Mouse (Mus musculus) MEL (cell line): Measurements from ENCODE around the gene Chpf. TPM values are rescaled to one million over a fixed set of nuclear protein-coding genes. Genes with fewer than 3 reads are reported as not detected.

ENCODE experiments used
- DNase-seq: peaks from one replicate; pipeline ENCODE4 v3.0.0; 2011; ENCODE audit warnings: low read depth, low spot score
- H3K27ac ChIP-seq: 2 replicates; pipeline ENCODE4 v1.5.1; 2012; ENCODE audit warnings: low read depth, mild to moderate bottlenecking, control low read depth, low read length, moderate library complexity; ENCODE audit not compliant: control insufficient read depth
- H3K27me3 ChIP-seq, 2 experiments: fragments of 150-350 bp in 1 of 2; sonication (generic) in 1 of 2; 2 replicates each; pipeline ENCODE4 v1.6.1; 2012; ENCODE audit warnings: low read length in 2 of 2, mild to moderate bottlenecking in 2 of 2, improper control_type of control experiment in 1 of 2, moderate library complexity in 1 of 2; ENCODE audit not compliant: insufficient read depth in 2 of 2, control insufficient read depth in 1 of 2
- H3K36me3 ChIP-seq, 2 experiments: 2 replicates each; pipeline ENCODE4 v1.6.1; 2012 to 2014; ENCODE audit warnings: low read length in 2 of 2, improper control_type of control experiment in 1 of 2, inconsistent platforms in 1 of 2, mild to moderate bottlenecking in 1 of 2; ENCODE audit not compliant: insufficient read depth in 2 of 2, control insufficient read depth in 1 of 2
- H3K4me1 ChIP-seq, 2 experiments: fragments of 150-350 bp in 1 of 2; sonication (generic) in 1 of 2; 2 replicates each; pipeline ENCODE4 v1.6.1; 2012; ENCODE audit warnings: low read length in 2 of 2, improper control_type of control experiment in 1 of 2, mild to moderate bottlenecking in 1 of 2; ENCODE audit not compliant: insufficient read depth in 2 of 2, control insufficient read depth in 1 of 2
- H3K4me3 ChIP-seq, 2 experiments: fragments of 150-350 bp in 1 of 2; sonication (generic) in 1 of 2; 2 replicates each; pipeline ENCODE4 v1.5.1; 2012; ENCODE audit warnings: low read depth in 2 of 2, low read length in 2 of 2, mild to moderate bottlenecking in 2 of 2, moderate library complexity in 2 of 2, control low read depth in 1 of 2, improper control_type of control experiment in 1 of 2; ENCODE audit not compliant: control insufficient read depth in 1 of 2, insufficient read depth in 1 of 2
- H3K79me2 ChIP-seq: 2 replicates; pipeline ENCODE4 v1.6.1; 2012; ENCODE audit warnings: mild to moderate bottlenecking, low read length, moderate library complexity; ENCODE audit not compliant: control insufficient read depth, poor library complexity, insufficient read depth
- H3K9ac ChIP-seq: 2 replicates; pipeline ENCODE4 v1.6.1; 2012; ENCODE audit warnings: low read depth, mild to moderate bottlenecking, control low read depth, low read length, moderate library complexity; ENCODE audit not compliant: control insufficient read depth, poor library complexity, severe bottlenecking
- H3K9me3 ChIP-seq: fragments of 150-350 bp; sonication (generic); replicated peaks from 2 replicates; pipeline ENCODE4 v1.6.1; 2012; ENCODE audit warnings: mild to moderate bottlenecking, low read length, improper control_type of control experiment, moderate library complexity; ENCODE audit not compliant: insufficient read depth
- BHLHE40 ChIP-seq: IDR thresholded peaks from 2 replicates; pipeline ENCODE4 v1.6.1; 2012; ENCODE audit warnings: low read depth, mild to moderate bottlenecking, inconsistent platforms, low read length, improper control_type of control experiment, borderline replicate concordance
- CHD1 ChIP-seq: IDR thresholded peaks from 2 replicates; pipeline ENCODE4 v1.6.1; 2012; ENCODE audit warnings: low read depth, mild to moderate bottlenecking, inconsistent platforms, low read length, improper control_type of control experiment
- CHD2 ChIP-seq: IDR thresholded peaks from 2 replicates; pipeline ENCODE4 v1.6.1; 2011; ENCODE audit warnings: low read length, improper control_type of control experiment
- CTCF ChIP-seq, 3 experiments: IDR thresholded peaks in 2 of 3; conservative IDR thresholded peaks in 1 of 3; 2 replicates each; pipeline ENCODE4 v1.5.1; 2011 to 2012; ENCODE audit warnings: low read length in 3 of 3, low read depth in 2 of 3, mild to moderate bottlenecking in 2 of 3, improper control_type of control experiment in 1 of 3, inconsistent platforms in 1 of 3, mixed read lengths in 1 of 3, moderate library complexity in 1 of 3; ENCODE audit not compliant: control insufficient read depth in 1 of 3, insufficient read depth in 1 of 3, poor library complexity in 1 of 3, severe bottlenecking in 1 of 3
- E2F4 ChIP-seq: IDR thresholded peaks from 2 replicates; pipeline ENCODE4 v1.6.1; 2011; ENCODE audit warnings: low read depth, low read length, improper control_type of control experiment, borderline replicate concordance
- ELF1 ChIP-seq: IDR thresholded peaks from 2 replicates; pipeline ENCODE4 v1.6.1; 2014; ENCODE audit warnings: low read depth, mild to moderate bottlenecking, inconsistent platforms, low read length, improper control_type of control experiment, moderate library complexity
- EP300 ChIP-seq, 2 experiments: IDR thresholded peaks; 2 replicates each; pipeline ENCODE4 v1.6.1; 2011; ENCODE audit warnings: improper control_type of control experiment in 2 of 2, low read length in 2 of 2, low read depth in 1 of 2, mild to moderate bottlenecking in 1 of 2
- ETS1 ChIP-seq: IDR thresholded peaks from 2 replicates; pipeline ENCODE4 v1.6.1; 2012; ENCODE audit warnings: low read depth, mild to moderate bottlenecking, inconsistent platforms, low read length, improper control_type of control experiment, moderate library complexity
- GABPA ChIP-seq: IDR thresholded peaks from 2 replicates; pipeline ENCODE4 v1.6.1; 2012; ENCODE audit warnings: low read depth, mild to moderate bottlenecking, inconsistent platforms, low read length, improper control_type of control experiment, moderate library complexity
- GATA1 ChIP-seq: IDR thresholded peaks from 2 replicates; pipeline ENCODE4 v1.6.1; 2011; ENCODE audit warnings: low read depth, low read length, improper control_type of control experiment
- HCFC1 ChIP-seq: IDR thresholded peaks from 2 replicates; pipeline ENCODE4 v1.6.1; 2012; ENCODE audit warnings: low read depth, mild to moderate bottlenecking, inconsistent platforms, low read length, improper control_type of control experiment, moderate library complexity
- JUND ChIP-seq: IDR thresholded peaks from 2 replicates; pipeline ENCODE4 v1.6.1; 2011; ENCODE audit warnings: low read depth, mild to moderate bottlenecking, improper control_type of control experiment, low read length
- KAT2A ChIP-seq: conservative IDR thresholded peaks from 2 replicates; pipeline ENCODE4 v1.6.1; 2012; ENCODE audit warnings: low read depth, low read length, improper control_type of control experiment, inconsistent platforms
- MAFK ChIP-seq: IDR thresholded peaks from 2 replicates; pipeline ENCODE4 v1.6.1; 2011; ENCODE audit warnings: low read depth, mild to moderate bottlenecking, low read length, improper control_type of control experiment, borderline replicate concordance
- MAZ ChIP-seq: IDR thresholded peaks from 2 replicates; pipeline ENCODE4 v1.6.1; 2012; ENCODE audit warnings: low read depth, mild to moderate bottlenecking, inconsistent platforms, low read length, improper control_type of control experiment
- MEF2A ChIP-seq: IDR thresholded peaks from 2 replicates; pipeline ENCODE4 v1.6.1; 2014; ENCODE audit warnings: low read depth, mild to moderate bottlenecking, inconsistent platforms, low read length, improper control_type of control experiment; ENCODE audit not compliant: poor library complexity, insufficient replicate concordance, severe bottlenecking; ENCODE audit errors: extremely low read depth
- MYB ChIP-seq: IDR thresholded peaks from 2 replicates; pipeline ENCODE4 v1.6.1; 2011; ENCODE audit warnings: mild to moderate bottlenecking, low read depth, low read length, improper control_type of control experiment
- NELFE ChIP-seq: IDR thresholded peaks from 2 replicates; pipeline ENCODE4 v1.6.1; 2011; ENCODE audit warnings: low read depth, low read length, improper control_type of control experiment
- NRF1 ChIP-seq: IDR thresholded peaks from 2 replicates; pipeline ENCODE4 v1.6.1; 2014; ENCODE audit warnings: low read depth, mild to moderate bottlenecking, inconsistent platforms, low read length, improper control_type of control experiment, moderate library complexity; ENCODE audit not compliant: poor library complexity, insufficient read depth, severe bottlenecking
- POLR2A ChIP-seq, 2 experiments: IDR thresholded peaks; 2 replicates each; pipeline ENCODE4 v1.6.1; 2011 to 2012; ENCODE audit warnings: low read length in 2 of 2, mild to moderate bottlenecking in 2 of 2, control low read depth in 1 of 2, improper control_type of control experiment in 1 of 2, low read depth in 1 of 2, moderate library complexity in 1 of 2; ENCODE audit not compliant: control insufficient read depth in 1 of 2, insufficient read depth in 1 of 2, poor library complexity in 1 of 2
- POLR2AphosphoS2 ChIP-seq: IDR thresholded peaks from 2 replicates; pipeline ENCODE4 v1.6.1; 2011; ENCODE audit warnings: low read length, improper control_type of control experiment
- POLR2AphosphoS5 ChIP-seq: IDR thresholded peaks from 2 replicates; pipeline ENCODE4 v1.6.1; 2012; ENCODE audit warnings: low read depth, borderline replicate concordance, mild to moderate bottlenecking, inconsistent platforms, low read length, moderate library complexity, mixed read lengths
- RAD21 ChIP-seq: IDR thresholded peaks from 2 replicates; pipeline ENCODE4 v1.6.1; 2011; ENCODE audit warnings: mild to moderate bottlenecking, low read depth, low read length, improper control_type of control experiment
- RCOR1 ChIP-seq: IDR thresholded peaks from 2 replicates; pipeline ENCODE4 v1.6.1; 2012; ENCODE audit warnings: low read depth, mild to moderate bottlenecking, inconsistent platforms, low read length, improper control_type of control experiment
- SIN3A ChIP-seq: IDR thresholded peaks from 2 replicates; pipeline ENCODE4 v1.6.1; 2012; ENCODE audit warnings: low read length, improper control_type of control experiment, inconsistent platforms
- SMC3 ChIP-seq: IDR thresholded peaks from 2 replicates; pipeline ENCODE4 v1.6.1; 2011; ENCODE audit warnings: low read depth, low read length, improper control_type of control experiment
- TAL1 ChIP-seq: IDR thresholded peaks from 2 replicates; pipeline ENCODE4 v1.6.1; 2012; ENCODE audit warnings: mild to moderate bottlenecking, inconsistent platforms, low read length, moderate library complexity, mixed read lengths
- TCF12 ChIP-seq: IDR thresholded peaks from 2 replicates; pipeline ENCODE4 v1.6.1; 2014; ENCODE audit warnings: low read depth, mild to moderate bottlenecking, inconsistent platforms, low read length, improper control_type of control experiment, moderate library complexity
- USF1 ChIP-seq: IDR thresholded peaks from 2 replicates; pipeline ENCODE4 v1.6.1; 2014; ENCODE audit warnings: low read depth, mild to moderate bottlenecking, inconsistent platforms, low read length, improper control_type of control experiment, moderate library complexity
- USF2 ChIP-seq, 2 experiments: IDR thresholded peaks; 2 replicates each; pipeline ENCODE4 v1.6.1; 2011 to 2012; ENCODE audit warnings: improper control_type of control experiment in 2 of 2, low read length in 2 of 2, borderline replicate concordance in 1 of 2, inconsistent platforms in 1 of 2, low read depth in 1 of 2, mild to moderate bottlenecking in 1 of 2; ENCODE audit not compliant: insufficient read depth in 1 of 2
- ZC3H11A ChIP-seq: IDR thresholded peaks from 2 replicates; pipeline ENCODE4 v1.6.1; 2012; ENCODE audit warnings: low read depth, mild to moderate bottlenecking, inconsistent platforms, low read length, improper control_type of control experiment
- ZMIZ1 ChIP-seq: IDR thresholded peaks from 2 replicates; pipeline ENCODE4 v1.6.1; 2012; ENCODE audit warnings: low read depth, mild to moderate bottlenecking, inconsistent platforms, low read length, improper control_type of control experiment, moderate library complexity
- ZNF384 ChIP-seq: IDR thresholded peaks from 2 replicates; pipeline ENCODE4 v1.6.1; 2012; ENCODE audit warnings: low read depth, mild to moderate bottlenecking, inconsistent platforms, low read length, improper control_type of control experiment
- polyA plus RNA-seq, 2 experiments: library from polyadenylated mRNA; stranded (reverse) in 1 of 2; unstranded in 1 of 2; fragments of >175 nt in 1 of 2; fragments of >200 nt in 1 of 2; gene quantifications; 2 replicates each; pipeline versions ENCODE4 v1.2.1 to v1.2.4; 2012; ENCODE audit warnings: low replicate concordance in 2 of 2, low read depth in 1 of 2; ENCODE audit not compliant: insufficient read length in 2 of 2, insufficient read depth in 1 of 2, missing spikeins in 1 of 2
- total RNA-seq: library from RNA; depleted of rRNA; stranded (reverse); fragments of 300-350 nt; gene quantifications from 2 replicates; pipeline ENCODE4 v1.2.3, GENCODE M21; 2012

Chpf gene
- total and polyA plus RNA-seq, 3 experiments = 32.3 to 49.0 TPM; not detected in 1

DNA sequence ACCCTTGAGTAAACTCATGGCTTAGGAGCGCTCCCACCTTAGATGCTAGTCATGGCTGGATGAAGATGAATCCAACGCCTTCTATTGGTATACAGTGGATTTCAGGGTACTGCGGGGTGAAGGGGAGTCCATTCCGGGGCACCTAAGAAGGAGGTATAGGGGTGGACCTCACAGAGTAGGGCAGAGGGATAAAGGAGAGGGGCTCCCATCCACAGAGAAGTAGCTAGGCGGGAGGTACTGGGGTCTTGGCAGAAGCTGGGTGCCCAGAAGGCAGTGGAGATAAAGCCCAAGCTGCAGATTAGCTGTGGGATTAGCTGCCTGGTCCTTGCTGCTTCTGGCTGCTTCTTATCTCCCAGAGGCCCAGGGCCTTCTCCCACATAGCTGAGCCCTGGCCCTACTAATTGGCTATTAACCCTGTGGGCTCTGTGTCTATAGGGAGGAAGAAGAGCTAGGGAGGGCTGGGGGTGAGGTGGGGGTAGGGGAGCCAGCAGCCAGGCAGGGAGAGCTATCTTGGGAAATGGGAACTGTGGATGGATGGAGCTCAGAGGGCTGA is 15.4 kb downstream of the Chpf start (continued):
- TF ChIP-seq CHD1 (no peak), HCFC1 (0 out of 2 replicates have a peak, but pooled peaks have one; percentile 16), MEF2A (no peak), GATA1 (peak; percentile 94), ETS1 (no peak; the same call in 1 of the 2 replicates), SMC3 (no peak), MAFK (no peak), POLR2A (IDR thresholded peaks at IDR 0.05; ENCODE audit: control insufficient read depth in 1 of 2, insufficient read depth in 1 of 2, low read depth in 1 of 2, low read length in 2 of 2, poor library complexity in 1 of 2) (no peak), CHD2 (no peak), ZC3H11A (no peak), NRF1 (no peak), ZNF384 (no peak), USF1 (no peak), ZMIZ1 (no peak), MAZ (peak; percentile 53; the same call in 1 of the 2 replicates), POLR2AphosphoS5 (no peak), JUND (no peak), CTCF (IDR thresholded peaks at IDR 0.05 in 2 of 3, conservative IDR thresholded peaks at IDR 0.05 in 1 of 3; ENCODE audit: control insufficient read depth in 1 of 3, insufficient read depth in 1 of 3, low read depth in 2 of 3, low read length in 3 of 3, poor library complexity in 1 of 3, severe bottlenecking in 1 of 3) (no peak), MYB (no peak)
- TF ChIP-seq, all 39 proteins: peak for 7

DNA sequence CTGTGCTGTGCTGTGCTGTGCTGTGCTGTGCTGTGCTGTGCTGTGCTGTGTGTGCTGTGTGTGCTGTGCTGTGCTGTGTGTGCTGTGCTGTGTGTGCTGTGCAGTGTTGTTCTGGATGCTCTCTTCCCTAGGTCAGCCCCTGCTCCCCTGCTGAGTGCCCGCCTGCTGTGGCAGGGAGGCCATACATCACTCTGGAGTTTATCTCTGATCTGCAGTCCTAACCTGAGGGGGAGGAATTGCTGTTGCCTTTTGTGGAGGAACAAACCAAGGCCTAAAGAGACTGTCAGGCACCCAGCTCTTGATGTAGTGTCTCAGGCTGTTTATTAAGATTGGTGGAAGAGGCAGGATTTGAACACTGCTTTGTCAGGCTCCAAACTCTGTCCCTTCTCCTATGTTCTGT is 16.5 kb downstream of the Chpf start:
- Histone ChIP-seq H3K79me2 (no peaks in the 10 kb centered on the region), H3K36me3 (peaks cover 0 to 19% of the 10 kb centered on the region in 2 experiments; a peak in 2 of 4 replicates), H3K4me3 (no peak overlapping the region), H3K27me3 (no peaks in the 10 kb centered on the region), H3K9me3 (no peaks in the 10 kb centered on the region), H3K27ac (peak overlapping the region; percentile 44), H3K9ac (no peak overlapping the region), H3K4me1 (peaks cover 13 to 27% of the 10 kb centered on the region in 2 experiments)
- peak; percentile 78 for DNase-seq
- TF ChIP-seq ELF1 (no peak), MAZ (no peak), NRF1 (no peak), MEF2A (no peak), CTCF (IDR thresholded peaks at IDR 0.05 in 2 of 3, conservative IDR thresholded peaks at IDR 0.05 in 1 of 3; ENCODE audit: control insufficient read depth in 1 of 3, insufficient read depth in 1 of 3, low read depth in 2 of 3, low read length in 3 of 3, poor library complexity in 1 of 3, severe bottlenecking in 1 of 3) (no peak), E2F4 (no peak), GATA1 (peak; percentile 71), MYB (no peak), USF2 (IDR thresholded peaks at IDR 0.05; ENCODE audit: borderline replicate concordance in 1 of 2, insufficient read depth in 1 of 2, low read depth in 1 of 2, low read length in 2 of 2) (no peak), TAL1 (peak; percentile 58), GABPA (no peak), ETS1 (peak; percentile 61), SIN3A (no peak), POLR2AphosphoS2 (no peak), BHLHE40 (no peak), TCF12 (peak; percentile 77), POLR2A (IDR thresholded peaks at IDR 0.05; ENCODE audit: control insufficient read depth in 1 of 2, insufficient read depth in 1 of 2, low read depth in 1 of 2, low read length in 2 of 2, poor library complexity in 1 of 2) (no peak), NELFE (no peak), RAD21 (no peak), KAT2A (no peak), EP300 (IDR thresholded peaks at IDR 0.05; ENCODE audit: low read depth in 1 of 2, low read length in 2 of 2) (peak; percentile 52 to 70; a peak in 3 of 4 replicates), HCFC1 (no peak), MAFK (no peak), RCOR1 (peak; percentile 64)
